Mouse (Mus musculus): Measurements from ENCODE around the gene Il1a.

Gene Il1a

DNA sequence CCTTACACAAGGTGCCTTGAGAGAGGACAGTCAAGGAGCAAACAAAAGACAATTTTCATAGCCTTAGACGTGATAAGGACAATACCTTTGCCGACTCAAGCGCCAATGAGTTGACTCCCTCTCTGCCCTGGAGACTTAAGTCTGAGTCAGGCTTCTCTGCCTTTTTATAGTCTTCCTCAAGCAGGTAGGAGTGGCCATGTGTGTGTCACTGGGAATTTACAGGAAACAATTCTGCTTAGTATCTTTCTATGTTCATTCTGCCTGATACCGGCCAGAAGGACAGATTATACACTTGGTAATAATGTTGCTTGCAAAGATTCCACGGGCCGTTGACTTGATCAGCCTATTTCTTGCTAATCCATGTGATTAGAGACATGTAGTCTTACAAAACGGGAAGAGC, at the start of gene Il1a:
Il1a (minus strand) TSS at position 137 of the 400 bp plus-strand sequence.
- DNase-seq (ENCODE audit: low spot score) = no peak

DNA sequence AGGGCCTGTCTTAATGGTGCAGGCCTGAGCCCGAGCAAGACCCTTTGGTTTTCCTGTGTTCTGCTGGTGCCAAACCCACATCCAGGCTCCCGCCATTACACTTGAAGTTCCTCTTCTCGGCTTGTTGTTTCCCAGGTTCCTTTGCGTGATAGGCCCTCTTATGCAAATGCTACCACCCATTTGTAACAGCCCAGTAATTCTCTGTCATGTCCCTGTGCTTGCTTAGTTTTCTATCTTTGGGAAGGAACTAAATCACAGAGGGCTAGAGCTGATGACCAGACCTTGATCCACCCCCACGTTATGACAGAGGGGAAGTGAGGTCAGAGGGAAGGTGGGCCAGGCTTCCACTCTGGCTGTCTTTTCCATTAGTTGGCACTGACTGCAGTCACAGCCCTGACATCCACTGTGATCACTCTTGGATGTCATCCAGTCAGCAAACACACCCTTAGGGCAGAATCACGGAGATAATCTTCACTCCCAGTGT, 28.4 kb upstream of the Il1a start:
- no peak for DNase-seq (ENCODE audit: low spot score)

DNA sequence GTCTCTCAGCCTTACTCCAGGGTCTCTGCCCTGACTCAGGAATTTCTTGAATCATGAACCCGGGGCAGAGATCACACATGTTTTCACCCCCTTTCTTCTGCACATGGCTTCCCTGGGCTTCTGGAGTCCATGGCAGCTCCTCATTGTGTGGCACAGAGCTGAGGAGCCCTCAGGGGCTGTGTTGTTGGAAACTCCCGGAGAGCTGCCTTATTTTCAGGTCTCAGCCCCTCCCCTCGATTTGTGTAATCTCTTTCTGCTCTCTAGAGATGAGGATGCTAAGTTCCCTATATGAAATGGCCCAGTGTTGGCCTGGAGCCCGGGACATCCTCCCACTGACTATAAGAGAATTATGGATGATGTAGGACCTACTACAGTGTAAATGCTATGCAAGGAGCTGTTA, 23.7 kb upstream of the Il1a start:
- no peak for DNase-seq (ENCODE audit: low spot score)

DNA sequence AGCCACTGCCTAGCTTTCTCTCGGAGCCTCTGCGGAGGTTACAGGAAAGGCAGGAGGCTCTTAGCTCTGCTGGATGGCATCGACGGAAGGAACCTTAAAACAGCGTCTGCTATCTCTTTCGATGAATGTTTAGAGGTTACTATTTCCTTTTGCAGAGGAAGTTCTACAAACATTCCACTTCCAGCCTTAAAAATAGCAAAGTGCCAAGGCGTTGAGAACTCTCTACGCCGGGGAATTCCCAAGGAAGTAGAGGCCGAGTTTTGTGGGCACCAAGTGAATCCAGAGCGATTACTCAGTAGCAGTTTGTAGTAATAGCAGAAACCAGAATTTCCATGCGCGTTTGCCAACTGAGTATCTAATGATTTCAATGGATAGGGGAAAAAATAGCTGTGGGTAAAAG, 20.8 kb upstream of the Il1a start:
- no peak for DNase-seq (ENCODE audit: low spot score)

DNA sequence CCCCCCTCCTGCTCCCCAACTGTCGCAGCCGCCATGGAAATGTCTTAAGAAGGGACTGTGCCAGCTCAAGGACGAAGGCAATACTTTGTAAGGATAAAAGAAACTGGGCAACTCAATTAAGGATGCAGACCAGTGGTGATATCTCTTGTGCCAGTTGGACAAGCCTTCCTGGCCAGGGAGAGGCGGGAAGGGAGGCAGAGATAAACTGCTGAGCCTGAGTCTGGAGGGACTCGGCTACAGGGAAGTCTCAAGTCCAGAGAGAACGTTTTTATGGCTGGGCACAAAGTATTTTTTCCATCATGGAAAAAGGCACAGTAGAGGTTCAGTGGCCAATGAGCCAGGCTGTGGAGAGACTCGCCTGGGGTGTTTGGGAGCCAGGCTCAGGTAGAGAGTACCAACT, 20.3 kb upstream of the Il1a start:
- DNase-seq (ENCODE audit: low spot score) = no peak

DNA sequence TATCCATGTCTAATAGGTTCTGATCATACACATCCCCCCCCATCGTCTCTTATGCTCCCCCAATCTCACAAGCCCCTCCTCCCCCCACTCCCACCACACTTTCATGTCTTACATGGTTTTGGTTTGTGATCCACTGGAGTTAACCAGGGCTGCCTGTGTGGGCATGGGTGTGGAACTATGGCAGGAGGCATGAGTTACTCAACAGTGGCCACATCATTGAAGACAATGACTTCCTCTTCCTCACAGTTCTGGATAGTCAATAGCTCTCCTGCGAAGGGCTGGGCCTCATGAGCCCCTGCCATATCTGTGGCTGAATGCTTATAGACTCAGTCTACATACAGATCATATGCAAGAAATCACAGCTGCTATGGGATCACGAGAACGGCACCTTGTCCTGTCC, 18.5 kb upstream of the Il1a start:
- DNase-seq (ENCODE audit: low spot score) = no peak

DNA sequence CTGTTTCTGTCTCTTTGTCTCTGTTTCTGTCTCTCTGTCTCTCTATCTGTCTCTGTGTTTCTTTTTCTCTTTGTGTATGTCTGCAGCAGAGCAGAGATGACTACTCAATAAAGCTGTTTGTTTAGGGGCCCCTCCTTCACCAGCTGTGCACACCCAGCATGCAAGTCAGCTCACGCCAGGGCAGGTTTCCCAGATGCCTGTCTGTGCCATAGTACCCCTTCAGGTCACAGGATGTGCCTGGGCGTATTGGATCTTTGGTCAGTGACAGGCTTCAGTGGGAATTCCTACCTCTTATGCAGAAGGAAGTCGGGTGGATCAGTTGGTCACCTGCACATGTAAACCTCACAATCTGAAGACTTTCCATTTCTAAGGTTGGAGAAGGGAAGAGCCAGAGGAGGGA, 14.4 kb upstream of the Il1a start:
- DNase-seq (ENCODE audit: low spot score) = no peak

DNA sequence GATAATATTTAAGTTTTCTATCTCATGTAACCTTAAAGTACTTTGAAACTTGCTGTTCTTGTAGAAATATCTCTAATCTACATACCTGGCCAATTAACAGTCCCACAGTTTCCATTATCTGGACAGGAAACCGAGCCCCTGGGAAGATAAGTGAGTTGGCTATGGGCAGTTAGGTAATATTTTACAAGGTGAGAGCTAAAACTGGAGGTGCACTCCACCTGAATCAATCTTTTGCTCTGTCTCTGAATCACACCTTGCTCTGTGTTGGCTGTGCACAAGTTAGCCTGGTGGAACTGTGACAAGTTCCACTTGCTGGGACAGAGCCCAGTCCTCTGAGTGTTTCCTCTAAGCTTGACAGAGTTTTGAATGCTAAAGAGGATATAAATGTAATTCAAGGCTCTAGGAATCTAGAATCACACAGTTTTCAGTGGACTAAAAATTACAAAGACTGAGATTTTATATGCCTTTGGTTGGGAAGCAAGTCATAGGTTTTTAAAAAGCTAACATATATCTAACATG, 12.4 kb upstream of the Il1a start:
- no peak for DNase-seq (ENCODE audit: low spot score)

DNA sequence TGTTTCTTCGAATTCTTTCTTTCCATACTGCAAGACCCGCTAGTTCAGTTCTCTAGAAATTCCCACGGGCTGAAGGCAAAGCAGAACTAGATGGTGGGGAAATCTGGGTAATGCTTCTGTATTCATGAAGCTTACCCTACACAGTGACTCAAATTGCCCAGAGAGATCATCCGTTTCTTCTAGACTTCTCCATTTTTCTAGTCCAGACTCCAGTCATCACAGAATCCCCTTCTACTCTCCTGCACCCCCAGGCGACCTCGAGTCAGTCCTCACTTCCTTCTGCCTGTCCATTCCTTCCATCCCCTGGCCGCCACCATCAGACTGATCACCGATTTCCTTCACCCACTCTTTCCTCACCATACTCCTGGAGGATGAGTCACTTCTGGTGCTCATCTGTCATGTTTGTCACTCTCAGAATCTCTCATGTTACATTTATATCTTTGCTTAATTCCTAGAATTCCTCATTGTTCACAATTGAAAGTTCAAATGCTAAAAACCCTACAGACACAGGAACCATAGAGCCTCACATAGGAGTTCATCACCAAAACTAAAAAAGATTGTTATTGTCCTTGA, 10.3 kb upstream of the Il1a start:
- DNase-seq (ENCODE audit: low spot score) = no peak

DNA sequence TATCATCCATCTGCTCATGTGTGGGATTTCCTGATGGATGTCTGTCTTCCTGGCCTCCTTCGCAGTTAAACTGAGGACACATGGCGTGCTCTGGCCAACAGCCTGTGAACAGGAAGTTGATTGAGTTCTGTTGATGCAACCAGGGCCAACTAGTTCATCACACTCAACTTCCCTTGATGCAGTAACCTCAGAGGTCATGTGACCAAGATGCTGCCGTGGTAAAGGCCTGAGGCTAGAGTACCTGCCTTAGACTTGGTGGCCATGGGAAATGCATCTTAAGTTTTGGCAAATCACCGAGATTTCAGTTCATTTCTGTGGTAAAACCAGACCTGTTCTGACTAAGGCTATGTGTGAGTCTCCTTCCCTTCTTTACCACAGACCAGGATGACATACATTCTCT, 6.1 kb upstream of the Il1a start:
- no peak for DNase-seq (ENCODE audit: low spot score)

DNA sequence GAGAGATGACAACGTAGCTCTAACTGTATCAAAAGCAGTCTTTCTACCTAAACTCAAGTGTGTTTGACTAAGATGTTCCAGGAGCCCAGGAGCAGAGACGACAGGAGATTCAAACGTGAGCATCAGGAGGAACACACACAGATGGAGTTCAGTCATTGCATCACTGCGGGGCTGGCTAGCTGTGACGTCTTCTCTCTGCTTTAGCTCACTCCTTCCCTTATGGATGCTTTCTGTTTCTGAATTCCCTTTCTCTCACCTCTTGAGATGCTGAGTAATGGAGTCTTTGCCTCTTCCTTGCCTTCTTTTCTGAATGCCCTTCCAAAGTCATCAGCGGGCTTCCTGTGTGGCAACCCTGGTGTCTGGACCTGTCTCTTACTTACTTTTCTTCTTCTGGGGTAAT, 5.1 kb upstream of the Il1a start:
- DNase-seq (ENCODE audit: low spot score) = no peak

DNA sequence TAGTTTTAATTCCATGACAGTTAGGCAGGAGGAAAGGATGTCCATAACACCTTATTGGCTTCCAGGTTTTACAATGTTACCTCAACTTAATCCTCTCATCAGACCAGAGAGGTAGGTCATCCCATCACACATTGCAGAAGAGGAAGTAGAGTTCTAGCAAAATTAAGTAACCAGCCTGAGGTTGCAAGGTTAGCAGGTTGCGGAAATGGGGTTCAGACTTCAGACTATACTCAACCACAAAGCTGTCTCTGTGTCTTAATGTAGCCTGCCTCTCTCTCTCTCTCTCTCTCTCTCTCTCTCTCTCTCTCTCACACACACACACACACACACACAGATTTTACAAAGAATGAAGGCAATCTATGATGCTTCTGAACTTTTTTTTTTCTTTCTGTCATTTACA, 4.2 kb upstream of the Il1a start:
- no peak for DNase-seq (ENCODE audit: low spot score)

DNA sequence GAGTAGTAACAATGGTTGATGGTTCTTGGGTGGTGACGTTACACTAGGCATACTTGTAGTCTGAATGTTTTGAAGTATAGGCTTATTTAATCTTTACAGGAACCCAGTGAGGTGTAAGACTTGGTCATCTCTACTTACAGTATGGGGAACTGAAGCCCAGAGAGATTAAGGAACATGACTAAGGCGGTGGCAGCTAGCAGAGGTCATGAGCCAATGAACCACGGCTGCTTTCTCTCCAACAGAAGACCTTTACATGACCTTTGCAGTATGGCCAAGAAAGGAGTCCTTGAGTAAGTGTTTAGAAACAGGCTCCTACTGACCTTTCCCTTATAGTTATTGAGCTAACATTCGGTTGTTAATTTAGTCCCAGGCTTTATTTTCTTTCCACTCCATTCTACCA, 3.8 kb downstream of the Il1a start:
- DNase-seq (ENCODE audit: low spot score) = no peak

DNA sequence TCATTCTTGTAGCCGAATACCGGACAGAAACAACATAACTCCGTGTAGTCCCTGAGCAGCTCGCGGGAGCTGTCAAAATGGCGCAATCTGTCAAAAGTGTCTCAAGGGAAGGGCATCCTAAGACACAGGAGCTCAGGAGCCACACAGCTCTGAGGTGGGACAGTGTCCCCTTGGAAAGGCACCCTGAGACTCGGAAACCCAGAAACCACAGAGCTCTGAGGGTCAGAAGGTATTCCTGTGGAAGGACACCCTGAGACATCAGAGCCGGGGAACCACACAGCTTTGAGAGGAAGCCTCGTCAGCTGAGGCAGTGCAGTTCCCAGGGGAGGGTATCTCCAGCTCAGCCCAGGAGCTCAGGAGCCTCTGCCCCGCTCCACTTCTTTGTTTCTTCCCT, 12.2 kb downstream of the Il1a start:
- DNase-seq (ENCODE audit: low spot score) = peak; percentile 72

DNA sequence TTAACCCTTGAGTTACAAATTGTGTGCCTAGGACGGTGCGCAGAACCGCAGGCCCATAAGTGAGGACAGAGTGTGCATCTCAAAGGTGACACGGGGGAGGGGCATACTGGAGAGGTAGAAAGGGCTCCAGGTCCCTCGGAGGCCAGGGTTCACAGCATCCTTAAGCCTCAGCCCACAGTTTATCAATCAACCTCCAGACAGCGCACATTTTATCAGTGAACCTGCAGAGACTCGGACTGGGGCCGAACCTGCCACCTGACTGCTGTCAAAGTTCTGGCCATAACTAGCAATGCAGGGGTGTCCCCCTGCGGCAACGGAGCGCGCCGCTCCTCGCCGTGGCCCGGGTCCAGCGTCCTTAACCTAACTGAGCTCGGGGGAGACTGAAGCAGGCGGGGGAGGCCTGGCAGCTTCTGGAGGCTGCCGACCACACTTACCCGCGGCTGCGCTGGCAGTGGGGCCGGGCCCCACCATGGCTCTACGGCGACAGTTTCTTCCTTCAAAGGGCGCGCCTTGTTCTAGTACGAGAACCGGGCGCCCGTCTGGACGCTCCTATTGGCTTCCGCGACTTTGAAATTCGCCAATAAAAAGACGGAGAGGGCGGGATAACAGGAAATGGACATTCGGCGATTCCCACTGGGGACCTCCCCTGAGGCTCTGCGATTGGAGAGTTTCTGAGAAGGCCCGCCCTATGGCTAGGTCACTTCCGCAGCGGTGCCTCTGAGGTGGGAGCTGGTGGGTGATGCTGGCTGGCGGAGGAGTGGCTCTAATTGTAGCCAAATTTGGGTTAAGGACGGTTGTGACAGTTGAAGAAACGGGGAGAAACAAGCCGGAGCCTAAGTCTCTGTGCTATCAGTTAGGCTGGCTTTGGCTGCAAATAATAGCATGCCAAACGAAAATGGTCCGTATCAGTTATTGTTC, 12.8 kb downstream of the Il1a start, which contains the start of gene Ckap2l:
Ckap2l (minus strand) TSS at position 542 of the 918 bp plus-strand sequence.
- DNase-seq (ENCODE audit: low spot score) = peak; percentile 98

DNA sequence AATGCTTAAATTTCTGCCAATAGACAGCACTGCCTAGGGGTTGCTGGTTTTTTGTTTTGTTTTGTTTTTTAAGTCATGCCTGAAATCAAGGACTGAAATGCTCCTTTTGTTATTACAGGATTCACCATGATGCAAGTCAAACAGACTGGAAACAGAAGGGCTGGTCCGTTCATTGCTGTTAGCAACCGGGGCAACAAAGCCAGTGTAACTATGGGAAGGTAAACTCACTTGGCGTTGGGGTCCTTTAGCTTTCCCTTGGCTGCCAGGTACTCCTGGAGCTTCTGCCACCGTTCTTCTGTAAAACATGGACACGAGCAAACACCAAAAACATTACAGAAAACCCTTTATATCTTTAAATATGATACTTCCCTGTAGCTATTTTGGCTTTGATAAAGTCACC, 13.7 kb downstream of the Il1a start:
- peak; percentile 34 for DNase-seq (ENCODE audit: low spot score)

DNA sequence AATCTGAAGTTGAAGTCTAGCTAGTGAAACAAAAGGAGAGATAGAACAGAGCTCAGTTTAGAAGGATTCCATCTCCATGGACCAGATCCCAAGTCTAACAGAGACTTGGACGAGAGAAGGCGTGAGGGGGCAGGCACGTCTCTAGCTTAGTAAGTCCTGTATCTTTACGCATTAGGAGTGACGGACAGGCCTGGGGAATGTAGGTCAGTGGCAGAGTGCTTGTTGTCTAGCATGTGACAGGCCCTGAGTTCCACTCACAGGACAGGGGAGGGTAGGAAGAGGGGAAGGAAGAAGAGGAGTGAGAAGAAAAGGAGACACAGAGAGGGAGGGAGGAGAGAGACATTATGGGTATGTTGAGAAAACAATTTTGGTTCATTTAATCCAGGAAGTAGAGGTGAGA, 14.7 kb downstream of the Il1a start:
- DNase-seq (ENCODE audit: low spot score) = no peak

DNA sequence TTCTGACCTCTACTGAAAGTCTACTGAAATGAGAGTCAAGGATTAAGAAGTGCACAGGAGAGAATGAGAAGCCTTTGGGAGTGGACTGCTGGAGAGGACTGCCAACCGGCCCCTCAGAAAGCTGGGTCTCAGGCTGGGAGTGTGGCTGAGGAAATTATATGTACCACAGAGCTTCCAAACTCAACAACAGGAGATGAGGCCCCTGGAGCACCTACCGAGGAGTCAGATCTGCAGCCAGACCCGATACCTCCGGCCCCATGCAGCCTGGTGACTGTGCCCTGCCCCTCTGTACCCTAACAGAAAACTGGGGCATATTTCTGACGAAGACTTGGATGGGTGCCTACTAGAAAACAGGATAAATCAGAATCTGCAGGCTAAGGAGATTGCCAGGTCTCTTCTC, 35.9 kb downstream of the Il1a start:
- DNase-seq (ENCODE audit: low spot score) = no peak

DNA sequence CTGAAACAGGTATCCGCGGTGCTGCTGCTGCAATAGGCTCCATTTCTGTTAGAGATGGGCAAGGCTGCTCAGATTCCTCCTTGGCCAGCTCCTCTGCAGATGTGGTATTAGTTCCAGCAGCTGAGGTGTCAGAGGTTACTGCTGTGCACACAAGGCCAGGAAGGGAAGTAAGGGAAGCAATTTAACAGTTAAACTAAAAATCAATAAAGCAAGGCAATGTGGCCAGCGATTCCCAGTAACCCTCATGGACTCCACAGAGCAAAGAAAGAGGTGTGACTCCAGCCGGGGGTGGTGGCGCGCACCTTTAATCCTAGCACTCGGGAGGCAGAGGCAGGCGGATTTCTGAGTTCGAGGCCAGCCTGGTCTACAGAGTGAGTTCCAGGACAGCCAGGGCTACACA, 39.2 kb downstream of the Il1a start:
- no peak for DNase-seq (ENCODE audit: low spot score)

DNA sequence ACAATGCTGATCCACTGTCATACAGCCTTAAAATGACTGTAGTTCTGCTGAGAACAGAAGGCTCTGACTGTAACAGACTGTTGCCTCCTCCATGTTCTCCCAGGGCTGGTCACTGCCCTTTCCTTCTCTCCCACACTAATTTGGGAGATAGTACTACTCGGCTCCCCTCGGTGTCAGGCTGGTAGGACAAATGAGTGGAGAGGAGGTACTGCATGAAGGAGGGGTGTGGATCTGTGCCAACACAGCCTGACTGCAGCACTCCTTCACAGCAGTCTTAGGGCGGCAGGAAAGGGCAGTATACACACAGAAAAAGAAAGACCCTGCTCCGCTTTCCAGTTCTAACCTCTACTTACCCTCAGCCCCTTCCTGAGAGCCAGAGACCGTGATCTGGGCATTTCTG, 39.8 kb downstream of the Il1a start:
- no peak for DNase-seq (ENCODE audit: low spot score)

DNA sequence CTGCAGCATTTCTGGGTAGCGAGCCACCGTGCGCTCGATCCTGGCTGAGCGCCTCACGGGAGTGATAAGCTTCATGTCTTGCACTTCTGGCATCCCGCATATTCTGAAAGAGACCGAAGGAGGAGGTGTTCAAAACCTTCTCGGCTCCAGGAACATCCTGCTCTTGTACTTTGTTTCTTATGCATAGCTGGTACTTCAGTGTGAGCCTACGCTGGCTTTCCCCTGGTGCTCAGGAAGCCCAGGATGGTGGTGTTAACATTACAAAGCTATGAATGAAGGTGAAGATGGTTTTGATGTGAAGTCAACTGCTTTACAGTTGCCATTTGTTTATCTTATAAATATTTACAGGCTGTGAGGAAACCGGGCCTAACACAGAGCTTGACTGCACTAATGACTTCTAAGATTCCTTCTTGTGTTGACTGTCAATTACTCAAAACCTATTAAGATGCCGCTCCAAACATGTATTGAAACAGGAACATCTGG, 40.6 kb downstream of the Il1a start:
- no peak for DNase-seq (ENCODE audit: low spot score)

DNA sequence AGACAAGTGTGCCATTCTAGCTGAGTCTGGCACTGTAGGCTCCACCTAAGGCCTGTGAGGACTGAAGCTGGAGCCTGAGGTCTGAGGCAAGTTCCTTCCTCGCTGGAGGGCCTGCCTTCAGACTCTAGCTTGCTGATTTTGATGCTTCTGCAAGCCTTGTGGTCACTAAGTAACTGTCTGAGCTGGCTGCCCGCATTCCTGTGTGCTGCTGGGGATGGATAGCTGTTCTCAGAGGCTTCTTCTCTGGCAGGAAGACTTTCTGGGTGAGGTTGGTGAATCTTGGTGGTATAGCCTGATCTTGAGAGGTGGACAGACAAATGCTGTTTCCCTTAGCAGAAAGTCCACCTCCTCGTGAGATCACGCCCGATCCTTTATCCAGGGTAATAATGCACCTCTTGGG, 42.0 kb downstream of the Il1a start:
- DNase-seq (ENCODE audit: low spot score) = no peak

DNA sequence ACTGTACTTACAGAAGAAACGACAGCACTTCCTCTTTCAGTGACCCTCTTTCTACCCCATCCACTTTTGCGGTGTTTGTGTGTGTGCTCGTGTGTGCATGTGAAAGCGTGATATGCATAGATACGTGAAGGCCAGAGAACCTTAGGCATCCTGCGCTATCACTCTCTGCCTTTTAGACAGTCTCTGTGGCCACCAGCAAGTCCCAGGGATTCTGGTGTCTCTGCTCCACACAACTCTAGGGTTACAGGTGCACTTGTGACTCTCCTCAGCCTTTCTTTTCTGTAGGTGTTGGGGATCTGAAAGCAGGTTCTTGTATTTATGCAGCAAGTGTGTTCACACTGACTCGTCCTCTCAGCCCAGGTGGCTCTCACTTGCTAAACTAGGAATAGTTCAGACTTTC, 44.5 kb downstream of the Il1a start:
- no peak for DNase-seq (ENCODE audit: low spot score)
